Mouse (Mus musculus) forebrain, embryonic 15.5 days (tissue): Measurements from ENCODE around the gene Dab2. TPM values are rescaled to one million over a fixed set of nuclear protein-coding genes. Genes with fewer than 3 reads are reported as not detected.

Source experiments
- ATAC-seq: fragments of 200-750 bp; cut with Nextera tagmentation; replicated peaks from 2 replicates; pipeline ENCODE4 v1.8.0; 2017; ENCODE audit warnings: mild to moderate bottlenecking, moderate TSS enrichment, moderate library complexity
- H3K27ac ChIP-seq: fragments of 300-500 bp; sonication (generic); replicated peaks from 2 replicates; pipeline ENCODE4 v1.5.1; 2015; ENCODE audit warnings: mild to moderate bottlenecking, inconsistent platforms
- H3K27me3 ChIP-seq: fragments of 300-500 bp; sonication (generic); 2 replicates; pipeline ENCODE4 v1.6.1; 2015; ENCODE audit warnings: inconsistent platforms
- H3K36me3 ChIP-seq: fragments of 300-500 bp; sonication (generic); 2 replicates; pipeline ENCODE4 v1.6.1; 2015; ENCODE audit warnings: mild to moderate bottlenecking, inconsistent platforms
- H3K4me1 ChIP-seq: fragments of 300-500 bp; sonication (generic); 2 replicates; pipeline ENCODE4 v1.6.1; 2015; ENCODE audit warnings: inconsistent platforms
- H3K4me2 ChIP-seq: fragments of 300-500 bp; sonication (generic); replicated peaks from 2 replicates; pipeline ENCODE4 v1.6.1; 2015; ENCODE audit warnings: mild to moderate bottlenecking, inconsistent platforms
- H3K4me3 ChIP-seq: fragments of 300-500 bp; sonication (generic); 2 replicates; pipeline ENCODE4 v1.5.1; 2015; ENCODE audit warnings: mild to moderate bottlenecking, inconsistent platforms
- H3K9ac ChIP-seq: fragments of 300-500 bp; sonication (generic); replicated peaks from 2 replicates; pipeline ENCODE4 v1.6.1; 2015; ENCODE audit warnings: mild to moderate bottlenecking, inconsistent platforms
- H3K9me3 ChIP-seq: fragments of 300-500 bp; sonication (generic); 2 replicates; pipeline ENCODE4 v1.6.1; 2016; ENCODE audit warnings: inconsistent platforms
- WGBS: fragments of 180-500 bp; shearing (Covaris S2); methylation state at CpG from one replicate; pipeline ENCODE4 v1.1.7; 2015; ENCODE audit warnings: mixed read lengths; 5-methylcytosine and 5-hydroxymethylcytosine counted together
- polyA plus RNA-seq: library from polyadenylated mRNA; unstranded; fragments of >200 nt; fragmentation: Nextera tagmentation; extraction: Ambion mirVana; gene quantifications from 2 replicates; pipeline ENCODE4 v1.2.1, GENCODE M21; 2015

Gene Dab2
- polyA plus RNA-seq, 1 experiment from 2014 or later: 10.4 TPM

GRCm38 (mm10) chr15:6298726-6299125 is 862 bp upstream of the Dab2 start:
- no peak overlapping the region for H3K9ac ChIP-seq
- no peaks in the 10 kb centered on the region for H3K27me3 ChIP-seq
- H3K9me3 ChIP-seq: no peaks in the 10 kb centered on the region
- WGBS: 90% methylated on average over 3 of the region's 3 CpGs
- no peak for ATAC-seq
- no peak overlapping the region for H3K27ac ChIP-seq
- H3K36me3 ChIP-seq: no peaks in the 10 kb centered on the region
- no peak overlapping the region for H3K4me2 ChIP-seq
- no peak overlapping the region for H3K4me3 ChIP-seq
- no peaks in the 10 kb centered on the region for H3K4me1 ChIP-seq

GRCm38 (mm10) chr15:6302219-6302618 is 2.6 kb downstream of the Dab2 start:
- ATAC-seq: peak; percentile 19; the same call in 1 of the 2 replicates
- Histone ChIP-seq H3K4me1 (no peaks in the 10 kb centered on the region), H3K27me3 (no peaks in the 10 kb centered on the region), H3K27ac (no peak overlapping the region), H3K36me3 (no peaks in the 10 kb centered on the region), H3K9ac (no peak overlapping the region), H3K4me3 (no peak overlapping the region), H3K4me2 (no peak overlapping the region), H3K9me3 (no peaks in the 10 kb centered on the region)
- 62% methylated on average over 4 of the region's 4 CpGs for WGBS

DNA sequence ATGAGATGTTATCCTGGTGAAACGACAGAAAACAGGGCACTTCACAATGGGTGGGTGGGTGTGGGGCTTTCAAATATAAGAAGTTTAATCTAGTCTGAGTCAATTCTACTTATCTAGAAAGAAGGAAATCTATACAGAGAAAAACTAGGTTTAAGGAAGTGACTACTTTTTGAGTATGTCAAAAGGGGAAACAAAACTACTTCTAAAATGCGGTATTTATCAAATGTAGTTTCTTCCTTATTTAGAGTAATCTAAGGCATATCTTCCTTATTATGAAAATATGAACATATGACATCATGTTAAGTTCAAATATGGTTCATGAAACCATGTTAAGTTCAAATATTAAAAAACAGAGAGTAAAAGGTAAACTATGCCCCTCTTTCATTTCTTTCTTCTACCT is 4.2 kb downstream of the Dab2 start:
- 79% methylated on average over 2 of the region's 2 CpGs for WGBS
- Histone ChIP-seq H3K27ac (no peak overlapping the region), H3K4me2 (no peak overlapping the region)

GRCm38 (mm10) chr15:6309633-6310032 is 10.0 kb downstream of the Dab2 start:
- no peak overlapping the region for H3K27ac ChIP-seq
- H3K4me2 ChIP-seq: no peak overlapping the region
- no peaks in the 10 kb centered on the region for H3K27me3 ChIP-seq
- WGBS: 91% methylated on average over 3 of the region's 3 CpGs
- H3K36me3 ChIP-seq: no peaks in the 10 kb centered on the region
- H3K4me1 ChIP-seq: no peaks in the 10 kb centered on the region
- ATAC-seq: no peak
- H3K9ac ChIP-seq: no peak overlapping the region
- no peaks in the 10 kb centered on the region for H3K9me3 ChIP-seq
- H3K4me3 ChIP-seq: no peak overlapping the region

More for the DNA sequence above, 4.2 kb downstream of the Dab2 start:
- Histone ChIP-seq H3K4me3 (no peak overlapping the region), H3K9me3 (no peaks in the 10 kb centered on the region), H3K36me3 (no peaks in the 10 kb centered on the region), H3K9ac (no peak overlapping the region), H3K27me3 (no peaks in the 10 kb centered on the region), H3K4me1 (no peaks in the 10 kb centered on the region)
- no peak for ATAC-seq

DNA sequence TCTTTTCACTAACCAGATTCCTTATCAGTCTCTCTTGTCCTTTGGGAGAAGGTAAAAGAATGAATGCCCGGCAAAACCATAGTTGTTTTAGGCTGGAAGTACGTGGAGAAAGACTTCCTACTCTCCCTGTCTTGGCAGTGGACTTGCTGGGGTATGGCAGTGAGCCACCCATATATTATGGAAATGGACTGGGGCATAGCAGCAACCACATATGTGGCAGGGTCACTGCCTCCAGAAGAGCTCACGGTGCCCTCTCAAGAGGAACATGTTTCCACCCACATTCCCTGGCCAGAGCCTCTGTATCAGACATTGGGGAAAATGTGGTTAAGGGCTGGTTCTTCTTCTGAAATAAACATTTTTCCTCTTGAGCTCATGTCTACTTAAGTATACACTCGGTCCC is 10.8 kb downstream of the Dab2 start:
- H3K4me1 ChIP-seq: no peaks in the 10 kb centered on the region
- ATAC-seq: no peak
- WGBS: 69% methylated on average over 4 of the region's 4 CpGs
- H3K4me3 ChIP-seq: no peak overlapping the region
- H3K27ac ChIP-seq: no peak overlapping the region
- H3K27me3 ChIP-seq: no peaks in the 10 kb centered on the region
- H3K36me3 ChIP-seq: no peaks in the 10 kb centered on the region
- no peak overlapping the region for H3K4me2 ChIP-seq
- no peak overlapping the region for H3K9ac ChIP-seq
- no peaks in the 10 kb centered on the region for H3K9me3 ChIP-seq

GRCm38 (mm10) chr15:6312396-6312795 is 12.8 kb downstream of the Dab2 start:
- Histone ChIP-seq H3K9me3 (no peaks in the 10 kb centered on the region), H3K9ac (no peak overlapping the region), H3K4me2 (no peak overlapping the region), H3K4me1 (no peaks in the 10 kb centered on the region), H3K27ac (no peak overlapping the region), H3K27me3 (no peaks in the 10 kb centered on the region), H3K36me3 (no peaks in the 10 kb centered on the region), H3K4me3 (no peak overlapping the region)
- ATAC-seq: no peak
- WGBS: 95% methylated on average over 3 of the region's 3 CpGs

GRCm38 (mm10) chr15:6319352-6319751 is 19.8 kb downstream of the Dab2 start:
- WGBS: 92% methylated on average over 6 of the region's 6 CpGs
- Histone ChIP-seq H3K27ac (no peak overlapping the region), H3K9me3 (no peaks in the 10 kb centered on the region), H3K4me3 (no peak overlapping the region), H3K9ac (no peak overlapping the region), H3K36me3 (no peaks in the 10 kb centered on the region), H3K4me2 (no peak overlapping the region), H3K27me3 (no peaks in the 10 kb centered on the region), H3K4me1 (no peaks in the 10 kb centered on the region)
- no peak for ATAC-seq

GRCm38 (mm10) chr15:6320501-6320900 is 20.9 kb downstream of the Dab2 start:
- Histone ChIP-seq H3K4me3 (no peak overlapping the region), H3K4me1 (no peaks in the 10 kb centered on the region), H3K4me2 (no peak overlapping the region), H3K36me3 (no peaks in the 10 kb centered on the region), H3K9ac (no peak overlapping the region), H3K9me3 (no peaks in the 10 kb centered on the region), H3K27ac (no peak overlapping the region), H3K27me3 (no peaks in the 10 kb centered on the region)
- ATAC-seq: no peak
- 63% methylated on average over 5 of the region's 5 CpGs for WGBS

- Histone ChIP-seq H3K4me2 (no peak overlapping the region), H3K4me1 (no peaks in the 10 kb centered on the region), H3K36me3 (no peaks in the 10 kb centered on the region), H3K9me3 (no peaks in the 10 kb centered on the region), H3K27me3 (no peaks in the 10 kb centered on the region), H3K4me3 (no peak overlapping the region), H3K9ac (no peak overlapping the region), H3K27ac (no peak overlapping the region)
- ATAC-seq: no peak
- WGBS: 83% methylated on average over 4 of the region's 4 CpGs
Observed at GRCm38 (mm10) chr15:6321263-6321662, 21.7 kb downstream of the Dab2 start.

DNA sequence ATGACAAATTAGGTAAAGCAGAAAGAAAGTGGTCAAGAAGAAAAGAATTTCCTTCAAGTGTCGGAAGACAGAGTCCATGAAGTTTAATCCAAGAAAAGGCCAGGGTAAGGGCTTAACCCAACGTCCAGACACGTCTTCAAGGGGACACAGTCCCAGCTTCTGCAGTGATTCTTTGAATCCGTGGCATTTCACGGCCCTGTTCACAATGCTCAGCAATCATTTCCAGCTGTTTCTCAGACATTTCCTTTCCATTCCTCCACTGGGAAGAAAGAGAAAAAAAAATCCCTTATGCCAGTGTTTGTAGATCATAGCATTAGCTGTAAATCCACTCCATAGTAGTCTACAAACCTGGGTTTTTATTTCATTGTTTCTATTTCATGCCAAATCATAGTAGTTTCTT is 22.7 kb downstream of the Dab2 start:
- 54% methylated on average over 5 of the region's 5 CpGs for WGBS
- Histone ChIP-seq H3K4me2 (no peak overlapping the region), H3K4me1 (no peaks in the 10 kb centered on the region), H3K27me3 (no peaks in the 10 kb centered on the region), H3K9me3 (no peaks in the 10 kb centered on the region), H3K36me3 (no peaks in the 10 kb centered on the region), H3K27ac (no peak overlapping the region), H3K9ac (no peak overlapping the region), H3K4me3 (no peak overlapping the region)
- no peak for ATAC-seq

DNA sequence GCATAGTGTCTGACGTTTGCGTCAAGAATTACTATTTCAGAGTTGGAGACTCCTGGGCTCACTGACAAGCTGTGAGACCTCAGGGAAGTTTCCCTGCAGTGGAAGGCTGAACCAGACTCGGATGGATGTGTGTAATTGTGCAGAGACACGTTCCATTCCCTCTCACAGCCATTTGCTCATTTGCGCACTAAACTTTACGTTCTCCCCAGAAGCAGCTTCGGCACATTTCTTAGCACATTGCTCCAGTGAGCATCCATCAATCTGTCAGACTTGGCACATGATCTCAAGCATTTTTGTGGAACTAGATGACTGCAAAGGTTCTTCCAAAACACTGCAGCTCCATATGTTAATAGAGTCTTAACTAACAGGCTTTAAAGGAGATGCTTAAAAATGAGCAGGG is 24.0 kb downstream of the Dab2 start:
- Histone ChIP-seq H3K27me3 (no peaks in the 10 kb centered on the region), H3K9me3 (no peaks in the 10 kb centered on the region), H3K27ac (no peak overlapping the region), H3K36me3 (no peaks in the 10 kb centered on the region), H3K4me3 (no peak overlapping the region), H3K4me1 (no peaks in the 10 kb centered on the region), H3K9ac (no peak overlapping the region), H3K4me2 (no peak overlapping the region)
- peak; percentile 78 for ATAC-seq
- WGBS: 62% methylated on average over 7 of the region's 7 CpGs

DNA sequence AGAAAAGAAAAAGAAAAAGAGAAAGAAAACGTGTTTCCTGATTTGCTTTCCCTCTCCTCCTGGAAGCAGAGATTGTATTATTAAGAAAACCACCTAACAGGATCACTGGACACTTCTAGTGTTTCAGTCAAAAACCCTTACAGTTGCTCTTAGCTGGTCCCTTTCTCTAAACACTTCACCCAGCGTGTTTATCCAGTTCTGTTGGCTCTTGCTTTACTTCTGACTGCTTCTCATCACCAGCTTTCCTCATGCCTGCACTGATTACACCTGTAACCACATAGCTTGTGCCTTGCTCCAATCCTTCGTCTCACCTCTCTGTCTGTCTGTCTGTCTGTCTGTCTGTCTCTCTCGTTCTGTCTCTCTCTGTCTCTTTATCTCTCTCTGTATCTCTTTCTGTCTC is 25.9 kb downstream of the Dab2 start:
- H3K9ac ChIP-seq: no peak overlapping the region
- H3K36me3 ChIP-seq: no peaks in the 10 kb centered on the region
- no peaks in the 10 kb centered on the region for H3K4me1 ChIP-seq
- H3K27ac ChIP-seq: no peak overlapping the region
- 85% methylated on average over 4 of the region's 4 CpGs for WGBS
- no peak for ATAC-seq
- H3K9me3 ChIP-seq: no peaks in the 10 kb centered on the region
- H3K4me3 ChIP-seq: no peak overlapping the region
- H3K4me2 ChIP-seq: no peak overlapping the region
- H3K27me3 ChIP-seq: no peaks in the 10 kb centered on the region

DNA sequence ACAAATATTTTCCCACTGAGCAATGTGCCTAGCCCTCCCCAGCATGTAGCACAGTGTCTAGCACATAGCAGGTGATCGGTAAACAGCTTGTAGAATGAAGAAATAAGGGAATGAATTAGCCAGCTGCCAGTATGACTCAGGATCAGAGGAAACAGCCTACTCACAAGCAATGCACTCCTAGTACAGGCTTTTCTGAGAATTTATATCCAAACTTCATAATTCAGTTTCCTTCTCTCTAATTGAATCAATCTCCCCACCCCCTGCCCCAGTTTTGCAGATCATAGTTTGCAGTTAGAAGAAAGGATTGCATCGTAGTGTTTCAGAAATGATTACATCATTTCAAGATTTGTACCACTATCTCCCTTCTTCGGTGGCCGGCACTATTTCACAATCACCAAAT is 26.4 kb downstream of the Dab2 start:
- Histone ChIP-seq H3K9ac (no peak overlapping the region), H3K4me2 (no peak overlapping the region), H3K27me3 (no peaks in the 10 kb centered on the region), H3K36me3 (no peaks in the 10 kb centered on the region), H3K4me3 (no peak overlapping the region), H3K27ac (no peak overlapping the region), H3K4me1 (no peaks in the 10 kb centered on the region), H3K9me3 (no peaks in the 10 kb centered on the region)
- ATAC-seq: no peak
- WGBS: 82% methylated on average over 4 of the region's 4 CpGs
